Mouse (Mus musculus) R1 (cell line): ENCODE data around the gene Ribc2.
A peak's percentile ranks its signal among the peaks of the same experiment; 100 is the strongest.

Experiments used
- DNase-seq: peaks from one replicate; pipeline ENCODE4 v3.0.0-alpha.2; 2018; ENCODE audit warnings: low read depth, low spot score

Gene Ribc2

GRCm38 (mm10) chr15:85131275-85132192 is at the start of gene Ribc2, which contains the start of gene Smc1b:
Gene Ribc2 (plus strand): TSS chr15:85132078.
Gene Smc1b (minus strand): TSS chr15:85131964.
- peak; percentile 94 for DNase-seq

- DNase-seq, result no peak
These were observed 46.2 kb upstream of the Ribc2 start for GRCm38 (mm10) chr15:85085641-85086040.

- no peak for DNase-seq
These were observed 279 bp downstream of the Ribc2 start for GRCm38 (mm10) chr15:85132193-85132520.

- DNase-seq, result no peak
These were observed 3.3 kb downstream of the Ribc2 start for GRCm38 (mm10) chr15:85135143-85135542.

- DNase-seq, result no peak
These were observed 9.4 kb downstream of the Ribc2 start for GRCm38 (mm10) chr15:85141290-85141689.

- no peak for DNase-seq
These were observed 10.6 kb downstream of the Ribc2 start for GRCm38 (mm10) chr15:85142441-85142840.

- no peak for DNase-seq
These were observed 11.3 kb downstream of the Ribc2 start for GRCm38 (mm10) chr15:85143161-85143560.

GRCm38 (mm10) chr15:85143747-85144146 is 11.9 kb downstream of the Ribc2 start:
- DNase-seq, result peak; percentile 52

- DNase-seq, result no peak
These were observed 12.4 kb downstream of the Ribc2 start for GRCm38 (mm10) chr15:85144249-85144648.

GRCm38 (mm10) chr15:85151433-85151918 is 19.6 kb downstream of the Ribc2 start:
- peak; percentile 68 for DNase-seq

- DNase-seq, result no peak
These were observed 20.7 kb downstream of the Ribc2 start for GRCm38 (mm10) chr15:85152577-85152976.

GRCm38 (mm10) chr15:85154091-85154490 is 22.2 kb downstream of the Ribc2 start:
- DNase-seq, result no peak

GRCm38 (mm10) chr15:85156198-85156597 is 24.3 kb downstream of the Ribc2 start:
- no peak for DNase-seq

GRCm38 (mm10) chr15:85161416-85161815 is 29.5 kb downstream of the Ribc2 start:
- no peak for DNase-seq

GRCm38 (mm10) chr15:85162693-85163663 is 31.1 kb downstream of the Ribc2 start:
- DNase-seq, result no peak

- no peak for DNase-seq
These were observed 34.6 kb downstream of the Ribc2 start for GRCm38 (mm10) chr15:85166433-85166933.

GRCm38 (mm10) chr15:85167086-85167679 is 35.3 kb downstream of the Ribc2 start:
- DNase-seq, result no peak

- no peak for DNase-seq
These were observed 40.2 kb downstream of the Ribc2 start for GRCm38 (mm10) chr15:85172054-85172453.

- DNase-seq, result no peak
These were observed 41.5 kb downstream of the Ribc2 start for GRCm38 (mm10) chr15:85173425-85173824.

GRCm38 (mm10) chr15:85174060-85174459 is 42.2 kb downstream of the Ribc2 start:
- no peak for DNase-seq

GRCm38 (mm10) chr15:85177576-85177975 is 45.7 kb downstream of the Ribc2 start:
- DNase-seq, result peak; percentile 84
